Mouse (Mus musculus) intestine, embryonic 14.5 days (tissue): ENCODE data around the gene Elmo1. TPM values are rescaled to one million over a fixed set of nuclear protein-coding genes. Genes with fewer than 3 reads are reported as not detected.

Experiments used
- ATAC-seq: fragments of 200-750 bp; cut with Nextera tagmentation; replicated peaks from 2 replicates; pipeline ENCODE4 v1.8.0; 2017; ENCODE audit warnings: low read depth, moderate number of reproducible peaks, moderate TSS enrichment, moderate library complexity; ENCODE audit not compliant: low FRiP score, low TSS enrichment
- DNase-seq: peaks from one replicate; pipeline ENCODE4 v3.0.0-alpha.2; 2018; ENCODE audit warnings: low spot score
- H3K27ac ChIP-seq: fragments of 300-500 bp; sonication (generic); 2 replicates; pipeline ENCODE4 v1.5.1; 2014; ENCODE audit warnings: low read depth, mild to moderate bottlenecking, control low read depth
- H3K27me3 ChIP-seq: fragments of 300-500 bp; sonication (generic); replicated peaks from 2 replicates; pipeline ENCODE4 v1.6.1; 2014; ENCODE audit warnings: low read length, control low read depth; ENCODE audit not compliant: control insufficient read depth, insufficient read depth
- H3K36me3 ChIP-seq: fragments of 300-500 bp; sonication (generic); 2 replicates; pipeline ENCODE4 v1.6.1; 2014; ENCODE audit warnings: low read length, control low read depth; ENCODE audit not compliant: control insufficient read depth, insufficient read depth
- H3K4me1 ChIP-seq: fragments of 300-500 bp; sonication (generic); replicated peaks from 2 replicates; pipeline ENCODE4 v1.6.1; 2014; ENCODE audit warnings: low read length, control low read depth, mixed read lengths; ENCODE audit not compliant: control insufficient read depth, insufficient read depth
- H3K4me2 ChIP-seq: fragments of 300-500 bp; sonication (generic); 2 replicates; pipeline ENCODE4 v1.6.1; 2014; ENCODE audit warnings: low read length
- H3K4me3 ChIP-seq: fragments of 300-500 bp; sonication (generic); 2 replicates; pipeline ENCODE4 v1.5.1; 2014; ENCODE audit warnings: low read depth, low read length, control low read depth, mixed read lengths
- H3K9ac ChIP-seq: fragments of 300-500 bp; sonication (generic); 2 replicates; pipeline ENCODE4 v1.6.1; 2014; ENCODE audit warnings: mild to moderate bottlenecking, low read length
- H3K9me3 ChIP-seq: fragments of 300-500 bp; sonication (generic); 2 replicates; pipeline ENCODE4 v1.6.1; 2016; ENCODE audit warnings: low read length, control low read depth; ENCODE audit not compliant: control insufficient read depth
- WGBS: fragments of 180-500 bp; shearing (Covaris S2); extraction: QIAGEN DNeasy Blood & Tissue Kit; methylation state at CpG from one replicate; pipeline ENCODE4 v1.1.7; 2014; 5-methylcytosine and 5-hydroxymethylcytosine counted together
- polyA plus RNA-seq: library from polyadenylated mRNA; unstranded; fragments of >200 nt; fragmentation: Nextera tagmentation; extraction: Ambion mirVana; gene quantifications from 2 replicates; pipeline ENCODE4 v1.2.1, GENCODE M21; 2014

Elmo1 gene
- polyA plus RNA-seq, 1 experiment from 2014 or later = 16.6 TPM

DNA sequence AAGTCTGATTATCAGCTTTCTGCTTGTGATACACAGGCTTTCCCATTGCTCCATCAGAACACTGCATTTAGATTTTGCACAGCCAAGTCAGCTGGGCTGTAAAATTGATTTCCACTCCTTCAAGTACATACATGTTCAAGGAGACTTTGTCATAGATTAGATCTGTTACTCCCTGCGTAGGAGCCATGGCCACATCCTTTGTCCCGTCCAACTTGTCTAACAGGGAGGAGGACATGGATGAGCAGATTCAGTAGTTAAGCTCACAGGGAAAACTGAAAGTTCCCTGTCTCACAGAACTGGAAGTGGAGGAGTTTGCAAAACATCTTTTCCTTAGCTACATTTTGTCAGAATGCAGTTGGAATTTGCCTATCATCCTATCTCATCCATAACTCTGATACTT, 484.8 kb downstream of the Elmo1 start:
- H3K4me2 ChIP-seq = no peak overlapping the region
- 90% methylated on average over 2 of the region's 2 CpGs for WGBS
- no peak overlapping the region for H3K4me3 ChIP-seq
- no peak overlapping the region for H3K27ac ChIP-seq
- H3K9ac ChIP-seq = no peak overlapping the region
- DNase-seq (no peak), ATAC-seq (no peak)
- H3K27me3 ChIP-seq = no peaks in the 10 kb centered on the region
- H3K4me1 ChIP-seq = no peaks in the 10 kb centered on the region
- H3K9me3 ChIP-seq = 0 out of 2 replicates have a peak, but pooled peaks cover 3% of the 10 kb centered on the region
- H3K36me3 ChIP-seq = no peaks in the 10 kb centered on the region

DNA sequence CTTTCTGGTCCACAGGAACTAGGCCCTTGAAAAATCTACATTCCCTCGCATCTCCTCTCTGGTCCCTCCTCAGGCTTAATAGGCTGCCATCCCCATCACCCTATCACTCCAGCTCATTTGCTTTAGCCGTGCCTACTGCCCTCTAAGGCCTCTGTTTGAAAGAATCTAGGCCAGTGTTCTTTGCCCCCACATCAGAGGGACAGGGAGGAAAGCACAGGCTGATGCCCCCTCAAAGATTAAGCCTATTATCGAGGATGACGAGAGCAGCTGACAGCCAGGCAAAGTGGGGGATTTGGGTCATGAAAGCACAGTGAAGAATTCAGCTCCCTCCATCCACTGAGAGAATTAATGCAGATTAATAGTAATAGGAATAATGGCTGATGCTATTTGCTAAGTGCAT, 495.5 kb downstream of the Elmo1 start:
- no peak for DNase-seq
- no peak for ATAC-seq
- WGBS = 82% methylated on average over 4 of the region's 4 CpGs

DNA sequence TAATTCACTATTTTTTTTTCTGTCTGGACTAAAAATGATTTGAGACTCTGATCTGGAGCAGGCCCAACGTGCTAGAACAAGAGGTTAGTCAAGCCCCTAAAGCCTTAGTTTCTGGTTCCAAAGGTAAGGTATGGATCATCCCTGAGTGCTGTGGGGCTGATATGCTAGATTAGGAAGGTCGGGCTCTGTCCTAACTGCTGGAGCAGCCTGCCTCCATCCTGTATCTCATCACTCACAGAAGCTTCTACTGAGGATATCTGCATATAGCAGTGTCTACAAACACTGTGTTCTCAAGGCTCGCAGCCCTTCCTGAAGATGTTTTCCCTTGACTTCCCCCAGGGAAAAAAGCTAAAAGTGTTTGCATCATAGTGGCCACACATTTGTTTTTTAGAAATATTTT, 496.1 kb downstream of the Elmo1 start:
- ATAC-seq = no peak
- 83% methylated on average over 3 of the region's 3 CpGs for WGBS
- DNase-seq = no peak
- Histone ChIP-seq H3K36me3 (no peaks in the 10 kb centered on the region), H3K4me2 (no peak overlapping the region), H3K9ac (no peak overlapping the region), H3K27me3 (no peaks in the 10 kb centered on the region), H3K4me1 (no peaks in the 10 kb centered on the region), H3K9me3 (no peaks in the 10 kb centered on the region), H3K27ac (no peak overlapping the region), H3K4me3 (no peak overlapping the region)

More for the DNA sequence above, 495.5 kb downstream of the Elmo1 start:
- Histone ChIP-seq H3K9me3 (no peaks in the 10 kb centered on the region), H3K27ac (no peak overlapping the region), H3K4me2 (no peak overlapping the region), H3K4me3 (no peak overlapping the region), H3K36me3 (no peaks in the 10 kb centered on the region), H3K9ac (no peak overlapping the region), H3K4me1 (no peaks in the 10 kb centered on the region), H3K27me3 (no peaks in the 10 kb centered on the region)

DNA sequence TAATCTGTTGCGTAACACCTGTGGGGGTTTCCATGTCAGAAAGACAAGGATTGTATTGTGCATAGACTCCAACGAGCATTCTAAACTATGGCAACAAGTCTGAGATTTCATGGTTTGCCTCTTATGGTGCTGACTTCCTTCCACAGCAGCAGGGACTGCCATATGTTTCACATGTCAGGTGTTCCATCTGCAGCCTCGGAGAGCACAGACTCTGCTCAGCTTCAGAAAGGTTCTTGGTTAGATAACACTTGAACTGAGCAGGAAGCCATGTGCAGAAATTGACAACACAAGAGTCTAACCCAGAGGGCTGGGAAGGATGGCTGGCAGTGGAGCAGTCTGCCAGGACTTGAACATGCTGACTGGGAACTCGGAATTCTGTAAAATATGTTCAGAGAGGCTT, 500.6 kb downstream of the Elmo1 start:
- 79% methylated on average over 4 of the region's 4 CpGs for WGBS
- H3K27ac ChIP-seq = no peak overlapping the region
- H3K27me3 ChIP-seq = no peaks in the 10 kb centered on the region
- no peak overlapping the region for H3K4me2 ChIP-seq
- no peaks in the 10 kb centered on the region for H3K36me3 ChIP-seq
- no peak overlapping the region for H3K4me3 ChIP-seq
- H3K9me3 ChIP-seq = no peaks in the 10 kb centered on the region
- no peaks in the 10 kb centered on the region for H3K4me1 ChIP-seq
- H3K9ac ChIP-seq = no peak overlapping the region
- DNase-seq (no peak), ATAC-seq (no peak)

DNA sequence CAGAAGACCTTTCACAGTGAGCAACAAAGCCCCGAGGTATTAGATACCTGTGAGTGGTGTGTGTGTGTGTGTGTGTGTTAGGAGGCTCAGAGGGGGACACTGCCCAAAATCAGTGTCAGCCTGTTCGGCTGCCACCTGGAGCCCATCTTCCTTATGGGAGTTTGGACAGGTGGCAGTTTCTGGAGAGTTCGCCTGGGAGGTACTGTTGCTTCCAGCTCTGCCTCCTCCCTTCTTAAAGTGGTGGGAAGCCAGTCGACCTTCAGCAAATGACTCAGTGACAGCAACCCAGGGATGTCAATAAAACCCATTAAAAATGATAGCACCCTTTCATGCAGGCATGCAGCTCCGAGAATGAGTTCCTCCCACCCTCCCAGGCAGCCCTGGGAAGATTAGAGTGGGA, 506.9 kb downstream of the Elmo1 start:
- no peak overlapping the region for H3K9ac ChIP-seq
- no peaks in the 10 kb centered on the region for H3K36me3 ChIP-seq
- no peak overlapping the region for H3K4me2 ChIP-seq
- H3K4me1 ChIP-seq = no peaks in the 10 kb centered on the region
- DNase-seq = no peak
- no peak for ATAC-seq
- 41% methylated on average over 5 of the region's 5 CpGs for WGBS
- no peaks in the 10 kb centered on the region for H3K27me3 ChIP-seq
- H3K4me3 ChIP-seq = no peak overlapping the region
- H3K27ac ChIP-seq = no peak overlapping the region
- H3K9me3 ChIP-seq = no peaks in the 10 kb centered on the region

DNA sequence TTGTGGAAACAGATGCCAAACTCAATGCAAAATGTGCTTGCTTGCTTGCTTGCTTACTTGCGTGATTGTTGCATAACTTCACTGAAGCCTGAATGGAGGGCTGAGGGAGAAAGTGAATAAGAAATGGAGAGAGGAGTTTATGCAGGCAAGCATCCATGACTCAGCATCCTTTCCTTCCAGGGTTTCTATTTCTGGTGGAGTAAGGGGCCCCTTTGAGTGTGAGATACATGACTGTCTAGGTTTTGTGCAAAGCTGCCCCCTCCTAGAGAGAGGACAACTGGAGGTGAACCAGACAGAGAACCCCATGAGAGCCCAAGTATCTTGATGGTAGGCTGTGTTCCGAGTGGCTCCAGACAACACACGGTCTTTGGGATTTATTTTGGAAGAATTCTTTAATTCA, 508.2 kb downstream of the Elmo1 start:
- Histone ChIP-seq H3K36me3 (no peaks in the 10 kb centered on the region), H3K27me3 (no peaks in the 10 kb centered on the region), H3K4me2 (no peak overlapping the region), H3K4me3 (no peak overlapping the region), H3K27ac (no peak overlapping the region), H3K9ac (no peak overlapping the region), H3K4me1 (no peaks in the 10 kb centered on the region), H3K9me3 (no peaks in the 10 kb centered on the region)
- DNase-seq (no peak), ATAC-seq (no peak)
- WGBS = 92% methylated on average over 3 of the region's 3 CpGs

DNA sequence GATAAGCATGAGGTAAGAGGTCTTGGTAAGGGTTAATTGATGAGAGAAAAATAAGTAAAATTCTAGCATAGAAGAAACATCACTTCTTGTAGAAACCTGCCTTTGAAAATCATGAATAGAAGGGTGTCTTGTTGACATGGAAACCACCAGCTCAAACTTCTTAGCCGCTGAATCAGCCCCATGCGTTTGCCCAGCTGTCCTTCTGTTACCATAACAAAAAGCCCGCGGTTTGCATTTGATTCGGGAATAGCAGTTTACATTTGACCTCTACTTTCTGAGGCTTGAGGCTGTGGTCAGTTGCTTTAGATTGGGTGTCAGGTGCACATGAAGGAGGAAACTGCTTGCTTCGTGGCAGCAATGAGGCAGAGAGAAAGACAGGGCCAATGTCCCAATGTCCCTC, 509.9 kb downstream of the Elmo1 start:
- no peak for ATAC-seq
- DNase-seq = no peak
- Histone ChIP-seq H3K36me3 (no peaks in the 10 kb centered on the region), H3K4me1 (no peaks in the 10 kb centered on the region), H3K27me3 (no peaks in the 10 kb centered on the region), H3K9ac (no peak overlapping the region), H3K27ac (no peak overlapping the region), H3K4me3 (no peak overlapping the region), H3K9me3 (no peaks in the 10 kb centered on the region), H3K4me2 (no peak overlapping the region)
- 50% methylated on average over 6 of the region's 6 CpGs for WGBS

DNA sequence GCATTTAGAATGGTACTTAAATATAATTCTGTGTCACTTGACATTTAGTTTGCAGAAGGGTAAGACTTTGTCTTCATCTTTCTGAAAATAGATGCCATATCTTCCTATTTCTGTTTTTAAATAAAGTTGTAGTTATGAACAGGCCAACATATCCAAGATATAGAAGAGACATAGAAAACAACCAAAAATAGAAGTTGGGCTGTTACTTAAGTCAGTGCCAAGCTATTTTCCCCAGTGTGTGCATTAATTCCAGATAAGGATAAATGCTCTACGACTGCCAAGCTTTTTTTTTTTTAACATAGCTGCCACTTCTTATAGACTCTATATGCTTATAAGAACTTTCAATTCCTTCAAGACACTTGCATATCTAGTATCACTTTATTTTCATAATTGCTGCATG, 511.0 kb downstream of the Elmo1 start:
- Histone ChIP-seq H3K9ac (no peak overlapping the region), H3K36me3 (no peaks in the 10 kb centered on the region), H3K9me3 (no peaks in the 10 kb centered on the region), H3K4me2 (no peak overlapping the region), H3K27ac (no peak overlapping the region), H3K4me1 (no peaks in the 10 kb centered on the region), H3K4me3 (no peak overlapping the region), H3K27me3 (no peaks in the 10 kb centered on the region)
- ATAC-seq (no peak), DNase-seq (no peak)
- WGBS = 81% methylated on average over 1 of the region's 1 CpGs

DNA sequence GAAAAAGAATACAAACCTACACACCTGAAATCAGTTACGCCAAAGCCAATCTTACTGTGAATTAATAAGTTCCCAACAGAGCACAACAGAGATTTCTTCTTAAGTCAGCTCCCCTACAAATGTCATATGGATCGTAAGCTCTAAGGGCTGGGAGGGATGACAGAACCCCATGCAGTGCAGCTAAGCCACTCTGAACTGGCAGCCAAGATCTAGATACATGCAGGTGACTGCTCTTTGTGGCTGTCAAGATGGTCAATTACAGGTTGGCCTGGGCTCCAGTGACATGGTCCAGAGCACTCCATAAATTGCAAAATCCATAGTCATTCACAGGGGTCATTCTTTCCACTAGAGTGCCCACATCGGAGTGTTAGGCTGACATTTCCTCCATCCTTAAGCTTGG, 516.5 kb downstream of the Elmo1 start:
- H3K27me3 ChIP-seq = no peaks in the 10 kb centered on the region
- H3K4me2 ChIP-seq = no peak overlapping the region
- ATAC-seq (no peak), DNase-seq (no peak)
- H3K4me3 ChIP-seq = no peak overlapping the region
- no peaks in the 10 kb centered on the region for H3K4me1 ChIP-seq
- H3K27ac ChIP-seq = no peak overlapping the region
- H3K36me3 ChIP-seq = no peaks in the 10 kb centered on the region
- H3K9ac ChIP-seq = no peak overlapping the region
- WGBS = 86% methylated on average over 3 of the region's 3 CpGs
- no peaks in the 10 kb centered on the region for H3K9me3 ChIP-seq
